Mouse (Mus musculus): ENCODE measurements at regions not wholly inside any gene's neighbourhood (a gene's known extent, or its start where the extent isn't known, plus 50 kb on each side); places are given as distances from the start of the nearest gene placed in this dataset.

GRCm38 (mm10) chr15:64487801-64488200 lies 329.7 kb upstream of the Gm21798 start:
- Histone ChIP-seq H3K36me3 (ENCODE audit: insufficient read depth, low read length) (no peaks in the 10 kb centered on the region), H3K27me3 (replicated peaks; ENCODE audit: insufficient read depth, low read length) (no peaks in the 10 kb centered on the region), H3K4me1 (ENCODE audit: insufficient read depth, low read depth, low read length) (no peaks in the 10 kb centered on the region), H3K4me3 (ENCODE audit: low read depth, low read length) (no peak overlapping the region), H3K9ac (replicated peaks; ENCODE audit: low read depth) (no peak overlapping the region), H3K4me2 (replicated peaks; ENCODE audit: low read depth, low read length) (no peak overlapping the region), H3K27ac (ENCODE audit: low read length) (no peak overlapping the region), H3K9me3 (ENCODE audit: low read length) (no peaks in the 10 kb centered on the region)
- WGBS: 13% methylated on average over 2 of the region's 3 CpGs
- DNase-seq (ENCODE audit: low spot score) (no peak), ATAC-seq (no peak)
- TF ChIP-seq EP300 (IDR thresholded peaks at IDR 0.05): no peak

GRCm38 (mm10) chr15:64500783-64501182 lies 316.7 kb upstream of the Gm21798 start:
- H3K27me3 ChIP-seq (replicated peaks; ENCODE audit: insufficient read depth, low read length): no peaks in the 10 kb centered on the region
- no peak for DNase-seq (ENCODE audit: low spot score)
- TF ChIP-seq EP300 (IDR thresholded peaks at IDR 0.05): no peak
- TF ChIP-seq CTCF (IDR thresholded peaks at IDR 0.05): no peak
- H3K27ac ChIP-seq (ENCODE audit: low read length): no peak overlapping the region
- H3K4me2 ChIP-seq (replicated peaks; ENCODE audit: low read depth, low read length): no peak overlapping the region
- H3K9me3 ChIP-seq (ENCODE audit: low read length): no peaks in the 10 kb centered on the region
- H3K4me3 ChIP-seq (ENCODE audit: low read depth, low read length): no peak overlapping the region
- no peaks in the 10 kb centered on the region for H3K4me1 ChIP-seq (ENCODE audit: insufficient read depth, low read depth, low read length)
- no peak overlapping the region for H3K9ac ChIP-seq (replicated peaks; ENCODE audit: low read depth)
- H3K36me3 ChIP-seq (ENCODE audit: insufficient read depth, low read length): no peaks in the 10 kb centered on the region
- no peak for ATAC-seq

GRCm38 (mm10) chr15:64501479-64501878 lies 316.0 kb upstream of the Gm21798 start:
- DNase-seq (ENCODE audit: low spot score) (no peak), ATAC-seq (no peak)
- H3K4me3 ChIP-seq (ENCODE audit: low read depth, low read length): no peak overlapping the region
- WGBS: 73% methylated on average over 1 of the region's 1 CpGs
- no peaks in the 10 kb centered on the region for H3K4me1 ChIP-seq (ENCODE audit: insufficient read depth, low read depth, low read length)
- no peaks in the 10 kb centered on the region for H3K36me3 ChIP-seq (ENCODE audit: insufficient read depth, low read length)
- no peak overlapping the region for H3K9ac ChIP-seq (replicated peaks; ENCODE audit: low read depth)
- TF ChIP-seq CTCF (IDR thresholded peaks at IDR 0.05) (no peak), EP300 (IDR thresholded peaks at IDR 0.05) (no peak)
- no peak overlapping the region for H3K27ac ChIP-seq (ENCODE audit: low read length)
- no peaks in the 10 kb centered on the region for H3K9me3 ChIP-seq (ENCODE audit: low read length)
- H3K27me3 ChIP-seq (replicated peaks; ENCODE audit: insufficient read depth, low read length): no peaks in the 10 kb centered on the region
- no peak overlapping the region for H3K4me2 ChIP-seq (replicated peaks; ENCODE audit: low read depth, low read length)

GRCm38 (mm10) chr15:64504751-64505150 lies 312.7 kb upstream of the Gm21798 start:
- no peaks in the 10 kb centered on the region for H3K9me3 ChIP-seq (ENCODE audit: low read length)
- ATAC-seq (no peak), DNase-seq (ENCODE audit: low spot score) (no peak)
- H3K9ac ChIP-seq (replicated peaks; ENCODE audit: low read depth): no peak overlapping the region
- TF ChIP-seq EP300 (IDR thresholded peaks at IDR 0.05): no peak
- TF ChIP-seq CTCF (IDR thresholded peaks at IDR 0.05): no peak
- H3K27ac ChIP-seq (ENCODE audit: low read length): no peak overlapping the region
- H3K27me3 ChIP-seq (replicated peaks; ENCODE audit: insufficient read depth, low read length): no peaks in the 10 kb centered on the region
- no peak overlapping the region for H3K4me2 ChIP-seq (replicated peaks; ENCODE audit: low read depth, low read length)
- no peaks in the 10 kb centered on the region for H3K36me3 ChIP-seq (ENCODE audit: insufficient read depth, low read length)
- no peaks in the 10 kb centered on the region for H3K4me1 ChIP-seq (ENCODE audit: insufficient read depth, low read depth, low read length)
- H3K4me3 ChIP-seq (ENCODE audit: low read depth, low read length): no peak overlapping the region
- 85% methylated on average over 4 of the region's 4 CpGs for WGBS

- no peaks in the 10 kb centered on the region for H3K9me3 ChIP-seq (ENCODE audit: low read length)
- ATAC-seq: no peak
- TF ChIP-seq CTCF (IDR thresholded peaks at IDR 0.05) (no peak), EP300 (IDR thresholded peaks at IDR 0.05) (no peak)
- no peak overlapping the region for H3K9ac ChIP-seq (replicated peaks; ENCODE audit: low read depth)
- no peak overlapping the region for H3K4me2 ChIP-seq (replicated peaks; ENCODE audit: low read depth, low read length)
- no peak for DNase-seq (ENCODE audit: low spot score)
- no peaks in the 10 kb centered on the region for H3K27me3 ChIP-seq (replicated peaks; ENCODE audit: insufficient read depth, low read length)
- WGBS: 73% methylated on average over 2 of the region's 2 CpGs
- no peak overlapping the region for H3K4me3 ChIP-seq (ENCODE audit: low read depth, low read length)
- H3K27ac ChIP-seq (ENCODE audit: low read length): no peak overlapping the region
- no peaks in the 10 kb centered on the region for H3K4me1 ChIP-seq (ENCODE audit: insufficient read depth, low read depth, low read length)
- no peaks in the 10 kb centered on the region for H3K36me3 ChIP-seq (ENCODE audit: insufficient read depth, low read length)
These were observed 306.8 kb upstream of the Gm21798 start for GRCm38 (mm10) chr15:64510649-64511048.

DNA sequence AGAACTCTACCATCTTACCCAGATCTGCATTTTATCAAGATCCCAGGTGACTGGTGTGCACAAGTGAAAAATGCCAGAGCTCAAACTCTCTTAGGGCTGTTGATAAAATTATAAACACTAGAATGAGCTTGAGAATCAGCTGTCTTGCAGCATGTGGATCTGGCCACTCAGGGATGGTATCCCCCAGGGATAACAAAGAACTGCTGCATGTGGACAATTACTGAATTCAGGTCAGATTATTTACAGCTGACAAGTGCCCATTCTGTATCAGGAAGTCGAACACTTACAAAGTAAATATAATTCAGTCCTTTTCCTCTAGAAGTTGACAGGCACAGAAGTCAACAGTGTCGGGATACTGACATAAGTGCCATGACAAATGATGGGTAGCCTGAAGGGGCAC lies 306.3 kb upstream of the Gm21798 start:
- Histone ChIP-seq H3K27me3 (replicated peaks; ENCODE audit: insufficient read depth, low read length) (no peaks in the 10 kb centered on the region), H3K9ac (replicated peaks; ENCODE audit: low read depth) (no peak overlapping the region), H3K4me3 (ENCODE audit: low read depth, low read length) (no peak overlapping the region), H3K9me3 (ENCODE audit: low read length) (no peaks in the 10 kb centered on the region), H3K4me1 (ENCODE audit: insufficient read depth, low read depth, low read length) (no peaks in the 10 kb centered on the region), H3K27ac (ENCODE audit: low read length) (no peak overlapping the region), H3K36me3 (ENCODE audit: insufficient read depth, low read length) (no peaks in the 10 kb centered on the region), H3K4me2 (replicated peaks; ENCODE audit: low read depth, low read length) (no peak overlapping the region)
- 17% methylated on average over 2 of the region's 2 CpGs for WGBS
- TF ChIP-seq EP300 (IDR thresholded peaks at IDR 0.05) (no peak), CTCF (IDR thresholded peaks at IDR 0.05) (no peak)
- ATAC-seq: no peak
- no peak for DNase-seq (ENCODE audit: low spot score)

- Histone ChIP-seq H3K9me3 (ENCODE audit: low read length) (no peaks in the 10 kb centered on the region), H3K27me3 (replicated peaks; ENCODE audit: insufficient read depth, low read length) (no peaks in the 10 kb centered on the region), H3K27ac (ENCODE audit: low read length) (no peak overlapping the region), H3K4me2 (replicated peaks; ENCODE audit: low read depth, low read length) (no peak overlapping the region), H3K4me3 (ENCODE audit: low read depth, low read length) (no peak overlapping the region), H3K4me1 (ENCODE audit: insufficient read depth, low read depth, low read length) (no peaks in the 10 kb centered on the region), H3K9ac (replicated peaks; ENCODE audit: low read depth) (no peak overlapping the region), H3K36me3 (ENCODE audit: insufficient read depth, low read length) (no peaks in the 10 kb centered on the region)
- ATAC-seq (no peak), DNase-seq (ENCODE audit: low spot score) (no peak)
- TF ChIP-seq EP300 (IDR thresholded peaks at IDR 0.05) (no peak), CTCF (IDR thresholded peaks at IDR 0.05) (no peak)
- WGBS: 80% methylated on average over 3 of the region's 3 CpGs
These were observed 304.9 kb upstream of the Gm21798 start for GRCm38 (mm10) chr15:64512615-64513014.

Data from lung, postnatal 0 days (tissue).